Mouse (Mus musculus) embryonic facial prominence, embryonic 12.5 days (tissue): ENCODE data around the gene Ddx4. TPM values are rescaled to one million over a fixed set of nuclear protein-coding genes. Genes with fewer than 3 reads are reported as not detected.

Experiments
- ATAC-seq: fragments of 200-750 bp; cut with Nextera tagmentation; 2 replicates; pipeline ENCODE4 v1.8.0; 2017; ENCODE audit not compliant: insufficient number of reproducible peaks, insufficient read depth, low FRiP score, low TSS enrichment
- H3K27ac ChIP-seq: fragments of 300-500 bp; sonication (generic); 2 replicates; pipeline ENCODE4 v1.5.1; 2016; ENCODE audit warnings: mild to moderate bottlenecking
- H3K27me3 ChIP-seq: fragments of 300-500 bp; sonication (generic); 2 replicates; pipeline ENCODE4 v1.6.1; 2016; ENCODE audit warnings: mild to moderate bottlenecking, moderate library complexity
- H3K36me3 ChIP-seq: fragments of 300-500 bp; sonication (generic); 2 replicates; pipeline ENCODE4 v1.6.1; 2016; ENCODE audit warnings: mild to moderate bottlenecking
- H3K4me1 ChIP-seq: fragments of 300-500 bp; sonication (generic); 2 replicates; pipeline ENCODE4 v1.6.1; 2016
- H3K4me2 ChIP-seq: fragments of 300-500 bp; sonication (generic); replicated peaks from 2 replicates; pipeline ENCODE4 v1.6.1; 2016; ENCODE audit warnings: mild to moderate bottlenecking, moderate library complexity
- H3K4me3 ChIP-seq: fragments of 300-500 bp; sonication (generic); 2 replicates; pipeline ENCODE4 v1.5.1; 2016; ENCODE audit warnings: mild to moderate bottlenecking
- H3K9ac ChIP-seq: fragments of 300-500 bp; sonication (generic); 2 replicates; pipeline ENCODE4 v1.6.1; 2016; ENCODE audit warnings: mild to moderate bottlenecking, moderate library complexity
- H3K9me3 ChIP-seq: fragments of 300-500 bp; sonication (generic); 2 replicates; pipeline ENCODE4 v1.6.1; 2016; ENCODE audit warnings: mild to moderate bottlenecking, moderate library complexity
- WGBS: fragments of 180-500 bp; shearing (Covaris S2); methylation state at CpG from one replicate; pipeline ENCODE4 v1.1.7; 2016; 5-methylcytosine and 5-hydroxymethylcytosine counted together
- polyA plus RNA-seq: library from polyadenylated mRNA; unstranded; fragments of >200 nt; fragmentation: Nextera tagmentation; extraction: Ambion mirVana; gene quantifications from 2 replicates; pipeline ENCODE4 v1.2.1, GENCODE M21; 2016

Gene Ddx4
- polyA plus RNA-seq, 1 experiment from 2014 or later, result 0.92 TPM

DNA sequence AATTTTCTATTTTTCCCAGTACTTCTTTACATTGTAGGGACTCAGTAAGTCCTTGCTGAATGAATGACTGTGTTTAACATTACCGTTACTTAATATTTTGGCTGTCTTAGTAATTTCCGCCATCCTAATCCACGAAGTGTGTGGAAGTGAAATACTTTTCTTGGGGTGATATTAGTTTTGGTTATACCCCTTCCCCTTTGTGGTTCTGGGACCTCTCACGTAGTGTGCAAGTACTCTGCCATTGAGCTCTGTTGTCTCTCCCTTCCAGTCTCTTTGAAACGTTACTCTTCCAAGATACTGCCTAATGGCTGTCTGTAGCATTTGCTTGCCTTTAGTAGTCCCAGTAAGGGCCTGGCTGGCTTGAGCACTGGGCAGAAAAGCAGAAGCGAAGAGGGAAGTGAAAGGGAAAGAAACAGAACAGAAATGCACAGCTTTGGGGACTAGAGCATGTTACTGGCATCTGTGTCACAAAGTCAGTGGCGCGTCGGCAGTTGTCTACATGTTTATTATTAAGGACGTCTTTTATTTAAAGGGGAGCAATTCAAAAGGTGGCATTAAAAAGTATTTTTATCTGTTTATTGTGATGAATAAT lies 14.3 kb upstream of the Ddx4 start:
- Histone ChIP-seq H3K4me3 (no peak overlapping the region), H3K9ac (no peak overlapping the region), H3K27me3 (no peaks in the 10 kb centered on the region), H3K27ac (no peak overlapping the region), H3K36me3 (no peaks in the 10 kb centered on the region), H3K4me1 (peaks cover under 1% of the 10 kb centered on the region; the same call in 1 of the 2 replicates), H3K9me3 (no peaks in the 10 kb centered on the region), H3K4me2 (no peak overlapping the region)
- WGBS, result 89% methylated on average over 10 of the region's 10 CpGs
- ATAC-seq, result no peak

- WGBS, result 76% methylated on average over 2 of the region's 2 CpGs
- H3K9ac ChIP-seq, result no peak overlapping the region
- H3K27me3 ChIP-seq, result no peaks in the 10 kb centered on the region
- no peak for ATAC-seq
- peaks cover 5% of the 10 kb centered on the region; the same call in 1 of the 2 replicates for H3K4me1 ChIP-seq
- H3K4me2 ChIP-seq, result no peak overlapping the region
- no peaks in the 10 kb centered on the region for H3K36me3 ChIP-seq
- no peak overlapping the region for H3K27ac ChIP-seq
- H3K9me3 ChIP-seq, result no peaks in the 10 kb centered on the region
- no peak overlapping the region for H3K4me3 ChIP-seq
Measured at GRCm38 (mm10) chr13:112661687-112662086, 9.4 kb upstream of the Ddx4 start.

- Histone ChIP-seq H3K9ac (peak within 1 kb of the TSS; percentile 72), H3K4me3 (peak within 1 kb of the TSS; percentile 73), H3K9me3 (no peaks in the 10 kb centered on the region), H3K27me3 (no peaks in the 10 kb centered on the region), H3K27ac (no peak within 1 kb of the TSS), H3K4me2 (peak within 1 kb of the TSS; percentile 64), H3K36me3 (no peaks in the 10 kb centered on the region), H3K4me1 (peaks cover 5% of the 10 kb centered on the region; the same call in 1 of the 2 replicates)
- ATAC-seq, result peak; percentile 97
- WGBS, result under 1% methylated on average over 33 of the region's 33 CpGs
Measured at GRCm38 (mm10) chr13:112660574-112661381, 8.5 kb upstream of the Ddx4 start, which contains the start of gene Slc38a9. Gene Slc38a9 (plus strand): TSS chr13:112660751.

- Histone ChIP-seq H3K9me3 (no peaks in the 10 kb centered on the region), H3K4me2 (peak overlapping the region; percentile 64), H3K9ac (no peak overlapping the region), H3K4me3 (peak overlapping the region; percentile 73), H3K27ac (no peak overlapping the region), H3K27me3 (no peaks in the 10 kb centered on the region), H3K36me3 (no peaks in the 10 kb centered on the region), H3K4me1 (peaks cover 5% of the 10 kb centered on the region; the same call in 1 of the 2 replicates)
- 3% methylated on average over 10 of the region's 10 CpGs for WGBS
- no peak for ATAC-seq
Measured at GRCm38 (mm10) chr13:112659986-112660573, 7.8 kb upstream of the Ddx4 start.

DNA sequence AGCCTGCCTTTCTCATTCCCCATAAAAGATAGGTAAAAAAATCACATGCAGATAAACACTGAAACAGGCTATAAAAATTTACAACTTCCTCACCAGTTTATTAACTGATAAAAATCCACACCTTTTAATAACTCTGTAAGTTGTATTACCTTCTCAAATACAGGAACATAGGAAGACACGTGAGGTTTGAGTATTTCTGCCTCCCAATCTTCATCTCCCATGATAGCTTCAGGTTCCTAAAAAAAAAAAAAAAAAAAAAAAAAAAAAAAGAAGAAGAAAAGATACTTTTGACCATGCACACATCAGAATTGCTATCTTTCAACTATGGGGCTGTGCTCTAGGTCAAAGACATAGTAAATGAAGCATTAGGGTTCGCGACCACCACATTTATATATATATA lies 1.1 kb downstream of the Ddx4 start:
- Histone ChIP-seq H3K9ac (no peak overlapping the region), H3K4me3 (no peak overlapping the region), H3K9me3 (peaks cover 10% of the 10 kb centered on the region), H3K4me1 (no peaks in the 10 kb centered on the region), H3K36me3 (no peaks in the 10 kb centered on the region), H3K4me2 (no peak overlapping the region), H3K27me3 (no peaks in the 10 kb centered on the region), H3K27ac (no peak overlapping the region)
- ATAC-seq, result no peak
- WGBS, result 88% methylated on average over 3 of the region's 3 CpGs

DNA sequence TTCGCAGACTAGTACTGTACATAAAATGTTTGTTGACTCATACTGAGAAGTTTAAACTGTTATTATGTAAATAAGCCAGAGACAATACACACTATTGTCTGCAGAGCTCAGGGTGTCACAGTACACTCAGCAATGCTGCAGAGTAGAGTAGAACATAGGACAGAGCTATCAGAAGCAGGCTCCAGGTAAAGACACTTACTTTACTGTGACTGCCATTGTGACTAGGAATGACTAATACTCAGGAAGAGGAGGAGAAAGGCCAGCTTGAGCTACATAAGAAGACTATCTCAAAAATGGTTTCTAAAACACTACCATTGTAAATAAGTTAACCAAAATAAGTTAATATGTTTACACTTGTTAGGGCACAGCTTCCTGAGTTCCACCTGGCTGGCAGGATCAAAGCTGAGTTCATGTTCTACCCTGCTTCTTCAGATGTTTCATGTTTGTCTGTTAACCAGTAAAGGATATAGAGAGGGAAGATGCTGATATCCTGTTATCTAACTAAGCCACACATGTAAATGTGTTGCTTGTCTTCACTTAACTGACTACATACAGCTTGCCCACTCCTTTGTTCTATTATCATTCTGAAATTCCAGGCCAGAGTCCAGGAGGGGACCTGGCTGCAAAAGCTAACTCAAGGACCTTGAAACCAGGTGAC lies 6.6 kb downstream of the Ddx4 start:
- Histone ChIP-seq H3K9ac (no peak overlapping the region), H3K4me3 (no peak overlapping the region), H3K4me2 (no peak overlapping the region), H3K27ac (no peak overlapping the region), H3K27me3 (no peaks in the 10 kb centered on the region), H3K4me1 (no peaks in the 10 kb centered on the region), H3K36me3 (no peaks in the 10 kb centered on the region), H3K9me3 (no peaks in the 10 kb centered on the region)
- no peak for ATAC-seq
- 88% methylated on average over 1 of the region's 1 CpGs for WGBS

GRCm38 (mm10) chr13:112644996-112645395 lies 7.3 kb downstream of the Ddx4 start:
- Histone ChIP-seq H3K27me3 (no peaks in the 10 kb centered on the region), H3K4me2 (no peak overlapping the region), H3K36me3 (no peaks in the 10 kb centered on the region), H3K4me3 (no peak overlapping the region), H3K9me3 (no peaks in the 10 kb centered on the region), H3K9ac (no peak overlapping the region), H3K4me1 (no peaks in the 10 kb centered on the region), H3K27ac (no peak overlapping the region)
- WGBS, result 85% methylated on average over 3 of the region's 3 CpGs
- no peak for ATAC-seq

GRCm38 (mm10) chr13:112642897-112643296 lies 9.4 kb downstream of the Ddx4 start:
- ATAC-seq, result no peak
- no peak overlapping the region for H3K9ac ChIP-seq
- 87% methylated on average over 3 of the region's 3 CpGs for whole genome bisulfite sequencing

DNA sequence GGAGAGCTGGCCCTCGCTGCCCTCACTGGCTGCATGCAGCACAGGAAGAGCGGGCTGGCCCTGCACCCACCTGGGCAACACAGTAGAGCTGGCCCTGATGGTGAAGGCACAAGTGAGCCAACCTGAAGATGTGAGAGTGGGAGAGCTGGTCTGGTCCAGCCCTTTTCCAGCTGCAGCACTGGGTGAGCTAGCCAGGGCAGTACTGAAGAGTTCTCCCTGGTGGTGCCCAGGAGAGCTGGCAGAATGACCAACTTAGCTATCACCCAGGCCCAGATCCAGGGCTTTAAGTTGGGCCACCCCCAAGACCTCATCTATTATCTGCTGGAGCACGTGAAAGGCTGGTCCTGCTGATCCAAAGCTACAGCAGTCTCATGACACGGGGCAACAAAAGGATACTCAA lies 13.2 kb downstream of the Ddx4 start:
- ATAC-seq, result no peak
- H3K4me1 ChIP-seq, result no peaks in the 10 kb centered on the region
- H3K27ac ChIP-seq, result no peak overlapping the region
- no peak overlapping the region for H3K4me3 ChIP-seq
- WGBS, result 67% methylated on average over 4 of the region's 4 CpGs
- no peak overlapping the region for H3K9ac ChIP-seq
- no peaks in the 10 kb centered on the region for H3K9me3 ChIP-seq
- H3K4me2 ChIP-seq, result no peak overlapping the region
- no peaks in the 10 kb centered on the region for H3K36me3 ChIP-seq
- H3K27me3 ChIP-seq, result no peaks in the 10 kb centered on the region

More at GRCm38 (mm10) chr13:112642897-112643296, 9.4 kb downstream of the Ddx4 start:
- no peaks in the 10 kb centered on the region for H3K27me3 ChIP-seq
- no peaks in the 10 kb centered on the region for H3K9me3 ChIP-seq
- H3K36me3 ChIP-seq, result no peaks in the 10 kb centered on the region
- H3K4me3 ChIP-seq, result no peak overlapping the region
- H3K4me1 ChIP-seq, result no peaks in the 10 kb centered on the region
- H3K27ac ChIP-seq, result no peak overlapping the region
- H3K4me2 ChIP-seq, result no peak overlapping the region

GRCm38 (mm10) chr13:112636498-112636897 lies 15.8 kb downstream of the Ddx4 start:
- Histone ChIP-seq H3K4me1 (no peaks in the 10 kb centered on the region), H3K9me3 (no peaks in the 10 kb centered on the region), H3K27ac (no peak overlapping the region), H3K4me2 (no peak overlapping the region), H3K36me3 (no peaks in the 10 kb centered on the region), H3K9ac (no peak overlapping the region), H3K27me3 (no peaks in the 10 kb centered on the region), H3K4me3 (no peak overlapping the region)
- WGBS, result 45% methylated on average over 3 of the region's 3 CpGs
- ATAC-seq, result no peak

DNA sequence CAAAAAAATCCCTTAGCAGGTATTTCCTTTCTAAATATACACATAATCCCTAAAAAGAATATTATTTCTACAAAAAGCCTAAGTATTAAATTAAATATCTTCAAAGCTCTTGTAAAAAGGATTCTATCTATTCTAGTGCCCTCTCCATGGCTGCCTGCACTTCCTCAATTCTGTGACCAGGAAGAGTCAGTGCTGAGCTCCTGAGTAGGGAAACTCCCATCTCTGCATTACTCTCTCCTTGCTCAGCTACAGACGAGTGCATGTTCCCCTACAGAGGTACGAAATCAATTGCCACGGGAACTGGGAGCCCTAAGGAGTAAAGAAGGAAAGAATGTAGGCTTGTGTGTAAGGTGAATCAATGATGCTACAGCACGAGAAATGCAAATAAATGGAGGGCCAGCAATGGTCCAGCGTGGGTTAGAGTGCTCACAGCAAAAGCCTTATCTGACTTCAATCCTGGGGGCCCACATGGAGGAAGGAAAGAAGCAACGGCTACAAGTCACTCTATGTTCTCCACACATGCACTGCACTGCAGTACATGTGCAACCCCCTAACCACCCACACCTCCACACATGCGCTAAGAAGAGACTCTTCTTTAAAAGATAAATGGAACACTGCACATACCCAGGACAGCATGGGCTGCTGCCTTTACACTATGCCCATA lies 17.0 kb downstream of the Ddx4 start:
- Histone ChIP-seq H3K4me3 (no peak overlapping the region), H3K4me1 (no peaks in the 10 kb centered on the region), H3K27ac (no peak overlapping the region), H3K36me3 (no peaks in the 10 kb centered on the region), H3K4me2 (no peak overlapping the region), H3K27me3 (no peaks in the 10 kb centered on the region), H3K9me3 (no peaks in the 10 kb centered on the region), H3K9ac (no peak overlapping the region)
- ATAC-seq, result no peak
- 59% methylated on average over 7 of the region's 7 CpGs for WGBS
